Mouse (Mus musculus): ENCODE results near the gene Stard3.

Stard3 gene

GRCm38 (mm10) chr11:98400816-98401215, 42.6 kb downstream of the Stard3 start:
- DNase-seq = peak; percentile 64

GRCm38 (mm10) chr11:98406621-98407020, 48.5 kb downstream of the Stard3 start:
- peak; percentile 48 for DNase-seq

DNA sequence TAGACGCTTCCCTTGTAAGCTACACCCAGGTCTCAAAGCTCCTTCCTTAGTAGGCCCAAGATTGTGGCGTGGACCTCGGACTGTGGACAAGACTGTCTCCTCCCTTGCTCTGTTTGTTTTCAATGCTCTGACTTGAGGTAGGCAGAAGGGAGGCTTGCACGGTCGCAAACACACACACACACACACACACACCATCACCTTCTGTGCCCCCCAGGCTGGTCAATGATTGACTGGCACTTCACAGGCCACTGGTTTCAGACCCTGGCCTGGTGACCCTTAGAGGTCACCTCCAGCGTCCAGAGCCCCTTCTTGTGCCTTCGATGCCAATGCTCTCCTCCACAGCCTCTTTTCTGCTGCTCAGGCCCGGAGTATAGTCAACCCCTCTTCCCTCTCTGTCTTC, 50.7 kb downstream of the Stard3 start:
- peak; percentile 86 for DNase-seq

GRCm38 (mm10) chr11:98409341-98409822, 51.2 kb downstream of the Stard3 start:
- DNase-seq = peak; percentile 82

DNA sequence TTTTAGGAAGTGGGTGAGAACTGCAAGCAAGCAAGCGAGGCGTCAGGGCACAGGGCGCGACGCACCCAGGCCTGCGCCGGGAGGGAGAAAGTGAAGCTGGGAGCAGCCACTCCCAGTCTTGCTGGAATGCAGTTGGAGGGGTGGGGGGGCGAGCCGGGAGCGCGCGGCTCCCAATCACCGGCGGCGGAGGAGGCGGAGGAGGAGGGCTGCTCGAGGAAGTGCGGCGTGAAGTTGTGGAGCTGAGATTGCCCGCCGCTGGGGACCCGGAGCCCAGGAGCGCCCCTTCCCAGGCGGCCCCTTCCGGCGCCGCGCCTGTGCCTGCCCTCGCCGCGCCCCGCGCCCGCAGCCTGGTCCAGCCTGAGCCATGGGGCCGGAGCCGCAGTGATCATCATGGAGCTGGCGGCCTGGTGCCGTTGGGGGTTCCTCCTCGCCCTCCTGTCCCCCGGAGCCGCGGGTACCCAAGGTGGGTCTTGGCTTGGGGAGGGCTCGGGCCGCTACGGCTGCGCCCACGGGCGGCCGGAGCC, 54.2 kb downstream of the Stard3 start, which contains the start of gene Erbb2:
TSS of gene Erbb2 (plus strand) at position 198 of the 524 bp plus-strand sequence.
- peak; percentile 94 for DNase-seq

DNA sequence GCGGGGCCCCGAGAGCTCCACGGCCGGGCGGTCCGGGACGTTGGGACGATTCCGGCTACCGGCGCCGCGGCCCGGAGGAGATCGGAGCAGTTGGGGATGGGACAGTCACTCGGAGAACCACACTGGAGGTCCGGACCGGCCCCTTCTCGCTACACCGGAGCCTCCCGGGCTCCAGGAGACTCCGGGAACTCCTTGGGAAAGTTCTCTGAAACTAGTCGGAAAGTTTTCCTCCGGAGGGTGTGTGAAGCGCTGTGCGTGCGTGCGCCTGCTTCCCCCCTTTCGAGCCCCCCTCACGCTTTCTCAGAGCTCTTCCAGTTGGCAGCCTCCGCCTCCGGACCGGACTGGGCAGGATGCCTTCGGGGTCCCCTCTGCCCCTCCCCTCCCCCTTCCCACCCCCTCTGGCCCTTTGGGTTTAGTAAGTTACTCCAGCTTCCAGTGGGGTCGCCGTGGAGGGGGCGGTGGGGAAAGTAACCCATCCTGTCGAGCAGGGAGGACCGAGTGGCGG, 54.7 kb downstream of the Stard3 start:
- DNase-seq = peak; percentile 75

DNA sequence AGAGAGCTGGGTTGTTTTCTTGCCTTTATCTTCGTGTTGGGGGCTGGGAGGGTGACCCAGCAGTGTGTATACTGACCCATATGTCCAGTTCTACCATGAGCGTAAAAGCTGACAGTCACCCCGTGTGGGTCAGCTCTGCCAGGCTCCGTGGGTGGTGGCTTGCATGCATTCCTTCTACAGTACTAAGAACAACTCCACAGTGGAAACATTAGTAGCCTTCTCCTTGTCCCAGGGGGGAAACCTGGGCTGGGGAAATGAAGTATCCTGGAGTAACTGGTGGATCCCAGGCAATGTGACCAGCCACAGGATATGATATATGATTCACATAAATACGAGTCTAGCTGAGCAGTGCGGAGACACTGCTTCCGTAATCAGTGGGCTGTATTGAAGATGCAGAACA, 55.6 kb downstream of the Stard3 start:
- no peak for DNase-seq

DNA sequence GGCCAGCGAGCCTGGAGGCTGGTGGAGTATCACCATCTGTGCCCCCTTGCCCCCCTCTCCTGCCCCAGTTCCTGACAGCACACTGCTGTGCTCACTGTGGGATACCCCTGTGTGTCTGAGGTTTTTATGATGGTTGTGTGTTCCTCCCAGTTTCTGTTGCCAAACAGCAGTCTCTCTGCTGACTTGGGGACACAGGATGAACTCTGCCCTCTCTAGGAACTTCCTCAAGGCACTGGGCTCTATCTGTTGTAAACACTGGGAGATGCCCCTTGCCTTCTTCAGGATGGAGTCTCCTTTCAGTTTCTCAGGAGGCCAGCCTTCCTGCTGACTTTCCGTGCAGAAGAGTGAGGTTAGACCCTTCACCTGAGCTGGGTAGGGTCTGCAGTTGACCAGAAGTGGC, 56.0 kb downstream of the Stard3 start:
- no peak for DNase-seq

- DNase-seq = no peak
These were observed 58.9 kb downstream of the Stard3 start for GRCm38 (mm10) chr11:98417074-98417473.

- DNase-seq = no peak
These were observed 60.1 kb downstream of the Stard3 start for GRCm38 (mm10) chr11:98418273-98418672.

GRCm38 (mm10) chr11:98418939-98419547, 60.9 kb downstream of the Stard3 start:
- DNase-seq = peak; percentile 69

- DNase-seq = peak; percentile 27
These were observed 68.4 kb downstream of the Stard3 start for GRCm38 (mm10) chr11:98426592-98426991.

GRCm38 (mm10) chr11:98428436-98428835, 70.3 kb downstream of the Stard3 start:
- no peak for DNase-seq

Measured in kidney, postnatal 10 days (tissue).